Mouse (Mus musculus) urinary bladder, adult 18-20 months (tissue): ENCODE data around the gene Lmnb2.

Experiments used
- DNase-seq, 2 experiments: peaks; one replicate each; pipeline ENCODE4 v3.0.0; 2022; ENCODE audit warnings: low spot score in 2 of 2, mixed read lengths in 2 of 2

Lmnb2 gene

DNA sequence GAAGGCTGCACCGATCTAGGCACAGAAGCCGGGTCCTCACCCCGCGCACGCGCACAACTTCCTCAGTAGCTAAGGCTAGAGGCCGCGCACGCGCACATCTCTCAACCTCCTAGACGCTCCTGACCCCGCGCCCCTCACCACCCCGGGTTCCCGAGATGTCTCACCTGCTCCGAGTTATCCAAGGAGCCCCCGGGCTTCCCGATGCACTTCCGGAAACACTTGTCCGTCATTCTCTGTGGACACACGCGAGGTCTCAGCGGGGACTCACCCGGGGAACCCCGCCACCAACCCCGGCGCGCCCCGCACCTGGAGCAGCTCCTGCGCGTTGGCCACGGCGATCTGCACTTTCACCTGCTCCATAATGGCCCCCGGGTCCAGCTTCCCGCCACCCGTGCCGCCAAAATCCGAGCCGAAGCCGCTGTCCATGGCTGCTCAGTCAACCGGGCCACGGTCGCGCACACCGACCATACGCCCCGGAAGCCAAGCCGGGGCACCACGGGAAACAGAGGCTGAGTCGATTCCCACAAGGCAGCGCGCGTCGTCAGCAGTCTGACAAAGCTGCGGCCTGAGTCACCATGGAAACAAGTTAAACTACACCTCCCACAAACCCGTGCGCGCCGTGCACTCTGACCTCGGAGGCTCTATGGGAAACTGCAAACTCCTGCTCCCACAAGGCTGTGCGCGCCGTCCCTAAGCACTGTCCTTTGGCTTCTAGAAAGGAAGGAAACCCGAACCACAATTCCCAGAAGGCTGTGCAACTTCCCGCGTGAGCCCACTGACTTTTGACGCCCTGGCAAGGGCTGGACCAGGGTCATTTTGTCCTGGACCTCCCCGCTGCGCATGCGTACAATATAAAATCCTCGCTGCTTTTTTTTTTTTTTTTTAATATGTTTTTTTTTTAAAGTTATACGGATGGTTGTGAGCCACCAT, 17.5 kb downstream of the Lmnb2 start, which contains the start of gene Timm13:
Timm13 (minus strand) TSS at position 652 of the 930 bp plus-strand sequence.
- peak; percentile 84 to 98 for DNase-seq

DNA sequence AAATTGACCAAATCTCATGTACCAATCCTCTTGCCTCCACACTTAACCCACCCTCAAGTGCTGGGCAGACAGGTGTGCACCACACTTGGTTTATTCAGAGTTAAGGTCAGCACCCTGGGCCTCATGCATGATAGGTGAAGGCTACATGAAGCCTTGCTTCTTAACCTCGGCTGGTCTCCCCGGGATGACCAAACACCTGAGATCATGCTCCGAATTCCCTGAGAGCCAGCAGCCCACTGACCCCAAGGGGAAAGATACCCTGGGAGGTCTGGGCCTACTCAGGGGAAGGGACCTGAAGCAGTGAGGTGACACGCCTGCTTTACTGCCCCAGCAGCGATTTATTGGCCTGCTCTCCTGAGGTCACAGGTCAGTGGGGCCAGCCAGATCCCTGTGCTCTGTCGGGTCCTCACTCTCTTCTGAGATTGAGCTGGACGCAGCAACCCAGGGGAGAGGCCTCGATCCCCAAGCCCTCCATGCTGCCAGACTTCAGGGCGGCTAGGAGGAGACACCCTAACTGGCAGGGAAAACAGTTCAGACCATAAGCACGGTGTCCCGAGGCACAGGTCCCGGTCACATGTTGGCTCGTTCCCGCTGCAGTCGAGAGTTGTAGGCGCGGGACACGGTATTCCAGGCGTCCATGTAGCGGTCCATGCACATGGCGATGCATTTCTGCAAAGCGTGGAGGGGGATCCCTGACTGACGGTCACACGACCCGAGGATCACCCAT, 18.3 kb downstream of the Lmnb2 start:
- no peak for DNase-seq

DNA sequence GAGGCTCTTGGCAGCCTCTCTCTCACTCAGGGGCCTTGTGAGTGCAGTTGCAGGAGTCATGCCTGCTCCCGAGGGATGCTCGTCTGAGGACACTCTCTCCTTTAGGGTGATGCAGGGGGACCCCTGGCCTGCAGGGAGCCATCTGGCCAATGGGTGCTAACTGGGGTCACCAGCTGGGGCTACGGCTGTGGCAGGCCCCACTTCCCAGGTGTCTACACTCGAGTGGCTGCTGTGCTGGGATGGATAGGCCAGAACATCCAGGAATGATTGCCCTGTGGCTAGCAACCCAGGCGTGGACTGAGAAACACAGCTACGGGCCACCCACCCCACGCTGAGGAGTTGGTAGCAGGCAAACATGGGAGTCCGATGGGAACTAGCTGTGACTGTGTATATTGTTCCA, 19.0 kb downstream of the Lmnb2 start:
- no peak for DNase-seq

DNA sequence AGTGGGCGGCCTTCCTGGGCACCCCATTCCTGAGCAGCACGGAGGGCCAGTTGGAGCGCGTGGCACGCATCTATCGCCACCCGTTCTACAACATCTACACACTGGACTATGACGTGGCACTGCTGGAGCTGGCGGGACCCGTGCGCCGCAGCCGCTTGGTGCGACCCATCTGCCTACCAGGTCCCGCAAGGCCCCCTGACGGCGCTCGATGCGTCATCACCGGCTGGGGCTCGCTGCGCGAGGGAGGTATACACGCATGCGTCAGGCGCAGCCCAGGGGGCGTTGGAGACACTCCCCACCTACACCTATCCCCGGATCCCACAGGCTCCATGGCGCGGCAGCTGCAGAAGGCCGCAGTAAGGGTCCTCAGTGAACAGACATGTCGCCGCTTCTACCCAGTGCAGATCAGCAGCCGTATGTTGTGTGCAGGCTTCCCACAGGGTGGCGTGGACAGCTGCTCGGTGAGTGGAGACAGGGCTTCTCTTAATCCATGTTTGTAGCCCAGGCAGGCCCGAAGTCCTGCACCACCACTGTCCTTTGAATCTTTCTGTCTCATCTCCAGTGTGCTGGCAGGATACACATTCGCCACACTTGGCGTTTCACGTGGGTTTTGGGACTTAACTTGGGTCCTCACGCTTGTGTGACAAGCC, 20.1 kb downstream of the Lmnb2 start:
- no peak for DNase-seq

DNA sequence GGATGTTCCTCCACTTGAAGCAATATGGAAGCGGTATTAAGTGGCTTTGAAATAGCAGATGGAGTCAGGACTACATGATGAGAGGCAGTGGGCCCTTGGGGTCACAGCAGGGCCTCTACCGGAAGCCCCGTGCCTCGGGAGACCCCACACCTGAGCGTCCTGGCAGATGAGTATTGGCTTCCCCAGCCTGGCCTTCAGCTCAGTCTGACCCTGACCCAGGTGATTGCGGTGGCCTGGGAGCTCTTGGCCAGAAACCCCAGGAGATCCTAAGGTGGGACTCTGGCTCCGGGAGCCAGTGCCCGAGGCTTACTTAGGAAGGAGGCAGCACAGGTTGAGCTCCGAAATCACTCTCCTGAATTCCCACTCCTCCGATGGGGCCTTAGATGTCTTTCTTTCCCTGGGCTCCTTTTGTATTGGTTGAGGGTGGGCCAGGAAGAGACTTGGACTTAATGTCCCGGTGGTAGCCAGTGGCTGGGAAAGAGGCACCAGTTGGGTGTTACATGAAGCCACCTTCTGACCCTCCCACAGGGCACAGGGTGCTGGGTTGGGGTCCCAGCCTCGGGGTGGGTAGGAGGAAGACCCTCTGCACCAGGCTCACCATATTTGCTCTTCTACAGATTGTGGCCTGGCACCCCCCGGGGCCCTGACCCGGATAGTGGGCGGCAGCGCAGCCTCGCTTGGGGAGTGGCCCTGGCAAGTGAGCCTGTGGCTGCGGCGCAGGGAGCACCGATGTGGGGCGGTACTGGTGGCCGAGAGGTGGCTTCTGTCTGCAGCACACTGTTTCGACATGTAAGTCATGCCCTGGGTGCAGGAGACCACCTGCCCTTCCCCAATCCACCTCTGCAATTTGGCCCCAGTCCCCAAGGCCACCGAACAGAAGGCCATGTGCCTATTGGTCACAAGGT, 21.2 kb downstream of the Lmnb2 start:
- no peak for DNase-seq

DNA sequence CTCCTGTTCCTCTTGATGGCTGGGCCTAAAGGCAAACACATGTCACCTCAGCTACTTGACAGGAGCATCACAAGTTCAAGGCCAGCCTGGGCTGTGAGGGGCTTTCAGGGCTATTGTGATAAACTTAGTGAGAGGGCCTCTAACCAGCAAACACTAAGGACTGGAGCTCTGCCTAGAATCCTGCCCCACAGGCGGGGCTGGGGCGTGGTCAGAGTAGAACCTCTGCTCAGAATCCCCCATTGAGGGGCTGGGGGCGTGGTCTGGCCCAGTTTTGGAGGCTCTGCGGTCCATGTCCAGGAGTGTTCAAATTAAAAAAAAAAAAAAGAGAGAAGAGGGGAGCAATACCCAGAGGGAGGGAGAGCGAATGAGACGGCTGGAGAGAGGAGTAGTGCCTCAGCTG, 22.3 kb downstream of the Lmnb2 start:
- DNase-seq, result no peak

DNA sequence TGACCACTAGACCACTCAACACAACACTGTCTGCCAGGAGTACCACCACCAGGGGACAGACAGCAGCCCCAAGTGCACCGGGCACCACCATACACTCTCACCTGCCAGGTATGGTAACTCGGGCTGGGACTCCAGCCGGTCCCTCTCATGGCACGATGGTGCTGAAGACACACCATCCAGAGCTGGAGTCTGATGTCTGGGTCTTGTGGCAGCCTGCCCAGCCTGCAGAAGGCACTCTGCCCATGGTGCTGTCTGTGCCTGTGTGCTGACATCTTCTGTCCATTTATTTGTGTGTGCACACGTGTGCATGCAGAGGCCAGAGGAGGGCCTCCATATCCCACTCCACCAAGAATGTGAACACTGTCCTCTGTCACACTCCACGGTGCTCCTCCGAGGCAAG, 22.9 kb downstream of the Lmnb2 start:
- no peak for DNase-seq

DNA sequence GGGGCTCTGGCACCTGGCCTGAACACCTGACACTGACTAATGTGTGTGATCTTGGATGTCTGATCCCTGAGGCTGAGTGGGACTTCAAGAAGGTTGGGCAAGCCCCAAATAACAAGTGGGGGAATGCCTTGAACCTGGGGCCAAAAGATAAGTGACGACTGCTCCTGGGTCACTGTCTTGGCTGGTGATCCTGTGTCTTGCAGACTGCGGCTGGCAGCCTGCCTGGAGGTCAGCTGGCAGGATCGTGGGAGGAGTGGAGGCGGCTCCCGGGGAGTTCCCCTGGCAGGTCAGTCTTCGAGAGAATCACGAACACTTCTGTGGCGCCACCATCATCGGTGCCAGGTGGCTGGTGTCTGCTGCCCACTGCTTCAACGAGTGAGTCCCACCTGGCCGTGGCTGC, 30.9 kb downstream of the Lmnb2 start:
- DNase-seq, result no peak

DNA sequence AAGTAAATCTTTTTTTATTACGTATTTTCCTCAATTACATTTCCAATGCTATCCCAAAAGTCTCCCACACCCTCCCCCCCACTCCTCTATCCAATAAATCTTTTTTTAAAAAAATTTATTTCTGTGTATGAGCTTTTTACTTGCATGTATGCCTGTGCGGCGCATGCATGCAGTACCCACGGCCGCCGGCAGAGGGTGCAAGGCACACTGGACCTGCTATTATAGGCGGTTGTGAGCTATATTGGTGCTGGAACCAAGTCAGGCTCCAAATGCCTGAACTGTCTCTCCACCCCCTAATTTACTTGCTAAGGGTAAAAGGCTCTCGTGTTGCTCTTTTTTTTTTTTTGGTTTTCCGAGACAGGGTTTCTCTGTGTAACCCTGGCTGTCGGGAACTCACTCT, 36.7 kb downstream of the Lmnb2 start:
- DNase-seq, result peak in 1 of 2 experiments; percentile 64

DNA sequence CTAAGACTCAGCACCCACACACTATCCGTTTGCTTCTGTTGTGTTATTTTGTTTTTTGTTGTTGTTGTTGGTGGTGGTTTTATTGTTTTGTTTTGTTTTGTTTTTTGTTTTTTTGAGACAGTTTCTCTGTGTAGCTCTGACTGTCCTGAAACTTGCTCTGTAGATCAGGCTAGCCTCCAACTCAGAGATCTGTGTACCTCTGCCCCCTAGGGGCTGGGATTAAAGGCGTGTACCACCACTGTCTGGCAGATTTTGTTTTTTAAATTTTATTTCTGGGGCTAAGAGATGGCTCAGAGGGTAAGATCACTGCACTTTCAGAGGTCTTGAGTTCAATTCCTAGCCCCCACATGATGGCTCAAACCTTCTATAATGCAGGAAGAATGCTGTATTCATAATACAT, 37.1 kb downstream of the Lmnb2 start:
- no peak for DNase-seq

DNA sequence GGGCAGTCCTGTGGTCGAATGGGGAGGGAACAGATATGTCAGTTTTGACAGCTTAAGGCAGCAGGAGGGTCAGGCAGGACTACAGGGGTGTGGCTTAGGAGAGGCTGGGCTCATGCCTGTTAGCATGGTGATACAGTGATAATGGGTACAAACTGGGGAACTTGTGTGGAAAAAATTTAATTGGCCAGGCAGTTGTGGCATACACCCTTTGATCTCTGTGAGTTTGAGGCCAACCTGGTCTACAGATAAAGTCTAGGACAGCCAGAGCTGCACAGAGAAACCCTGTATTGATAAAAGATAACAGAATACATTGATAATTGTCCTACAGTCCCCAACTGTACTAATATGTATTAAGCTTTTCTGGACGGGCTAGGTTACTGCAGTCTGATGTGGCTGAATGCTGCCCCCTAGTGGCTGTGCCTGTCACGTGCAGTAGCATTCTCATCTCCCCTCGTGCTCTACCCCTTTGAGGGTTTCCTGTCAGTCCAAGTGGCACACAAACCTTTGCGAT, 37.9 kb downstream of the Lmnb2 start:
- DNase-seq, result peak in 1 of 2 experiments; percentile 42

DNA sequence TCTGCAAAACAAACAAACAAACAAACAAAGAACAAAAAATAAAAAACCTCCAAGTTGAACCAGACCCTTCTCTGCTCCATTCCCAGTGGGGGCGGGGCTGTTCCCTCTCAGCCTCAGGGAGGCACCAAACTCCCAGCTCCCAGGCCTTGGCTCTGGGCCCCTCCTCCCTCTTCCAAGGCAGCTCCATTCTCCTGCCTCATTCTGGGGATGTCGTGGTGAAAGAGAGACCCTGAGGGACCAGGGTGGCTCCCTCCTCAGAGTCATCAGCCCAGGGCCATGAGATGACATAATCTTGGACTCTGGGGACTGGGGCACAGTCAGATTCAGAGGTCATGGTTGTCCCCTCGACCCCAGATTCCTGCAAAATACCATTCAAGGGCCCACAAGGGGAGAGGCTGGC, 41.5 kb downstream of the Lmnb2 start:
- no peak for DNase-seq

DNA sequence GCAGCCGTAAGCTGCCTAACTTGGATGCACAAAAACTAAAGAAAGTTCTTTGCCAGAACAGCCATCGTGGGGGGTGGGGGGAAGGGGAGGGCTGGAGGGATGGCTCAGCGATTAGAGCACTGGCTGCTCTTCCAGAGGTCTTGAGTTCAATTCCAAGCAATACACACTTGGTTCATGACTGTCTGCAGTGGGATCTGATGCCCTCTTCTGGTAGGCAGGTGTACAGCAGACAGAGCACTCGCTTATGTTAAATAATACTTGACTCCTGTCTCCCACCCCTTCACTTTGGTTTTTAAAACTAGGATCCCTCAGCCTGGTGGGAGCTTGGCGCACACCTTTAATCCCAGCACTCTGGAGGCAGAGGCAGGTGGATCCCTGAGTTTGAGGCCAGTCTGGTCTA, 42.0 kb downstream of the Lmnb2 start:
- peak in 1 of 2 experiments; percentile 38 for DNase-seq

DNA sequence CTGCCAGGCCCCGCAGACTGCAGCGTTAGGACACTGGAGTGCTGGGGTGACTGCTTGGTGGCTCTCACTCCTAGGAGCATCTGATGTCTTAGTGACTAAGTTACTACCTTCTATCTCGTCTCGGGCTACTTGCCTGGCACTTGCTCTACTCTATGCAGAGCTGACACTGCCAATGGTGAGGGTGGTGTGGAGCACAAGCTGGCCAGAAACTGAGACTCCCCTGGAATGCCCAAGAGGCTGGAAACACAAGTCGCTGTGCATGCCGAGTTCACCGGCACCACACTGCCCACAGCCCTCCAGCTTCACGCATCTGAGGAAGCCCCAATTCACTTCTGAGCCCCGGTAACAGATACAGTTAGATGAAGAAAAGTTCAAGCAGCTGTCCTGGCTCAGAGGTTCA, 44.0 kb downstream of the Lmnb2 start:
- no peak for DNase-seq

DNA sequence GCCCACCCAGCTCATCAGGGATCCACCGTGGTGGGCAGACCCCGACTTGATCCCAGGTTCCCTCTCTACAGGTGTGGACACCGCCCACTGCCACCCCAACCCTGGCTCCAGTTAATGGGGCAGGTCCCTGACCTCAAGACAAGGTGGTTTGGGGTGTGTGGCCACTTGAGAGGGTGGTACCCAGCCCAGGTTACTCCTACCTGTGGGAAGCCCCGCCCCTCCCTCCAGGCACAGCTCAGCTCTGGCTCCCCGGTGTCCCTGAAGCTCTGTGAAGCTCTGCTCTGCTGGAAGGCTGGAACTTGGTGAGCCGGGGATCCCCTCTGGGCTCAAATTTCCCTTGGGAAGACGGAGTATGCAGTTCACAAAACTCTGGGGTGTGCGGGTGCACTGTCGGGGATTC, 46.5 kb downstream of the Lmnb2 start, which contains the start of gene Tmprss9:
Tmprss9 (plus strand) TSS at position 268 of the 400 bp plus-strand sequence.
- no peak for DNase-seq

DNA sequence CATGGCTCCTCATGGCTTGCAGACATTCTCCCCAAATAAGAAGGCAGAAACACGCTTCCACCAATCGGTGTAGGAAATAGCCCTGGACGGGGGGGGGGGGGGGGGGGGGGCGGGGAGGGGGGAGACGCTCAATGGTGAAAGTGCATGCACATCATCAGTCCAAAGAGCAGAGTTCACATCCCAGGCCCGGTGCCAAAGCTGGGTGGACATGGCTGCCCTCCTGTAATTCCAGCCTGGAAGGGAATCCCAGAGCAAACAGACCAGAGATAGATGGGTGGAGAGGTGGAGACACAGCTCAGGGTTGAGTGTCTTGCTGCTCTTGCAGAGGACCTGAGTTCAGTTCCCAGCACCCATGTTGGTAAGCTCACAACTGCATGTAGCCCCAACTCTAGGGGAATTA, 47.1 kb downstream of the Lmnb2 start:
- no peak for DNase-seq

DNA sequence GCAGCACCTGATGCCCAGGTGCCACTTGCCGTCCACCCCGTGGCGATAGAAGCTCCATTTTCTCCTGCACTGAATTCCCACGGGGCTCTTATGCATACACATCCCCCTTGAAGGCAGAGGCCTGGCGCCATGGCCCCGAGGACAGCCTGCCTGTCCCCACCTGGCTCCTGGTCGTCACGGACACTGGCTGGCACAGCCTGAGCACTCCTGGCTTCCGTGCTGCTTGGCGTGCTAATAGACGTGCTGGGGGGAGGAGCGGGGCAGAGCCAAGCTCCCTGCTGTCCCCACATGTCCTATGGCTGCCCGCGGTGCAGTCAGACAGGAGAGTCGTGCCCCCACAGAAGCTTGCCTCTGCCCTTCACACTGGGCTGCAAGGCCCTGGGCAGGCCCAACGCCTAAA, 53.6 kb downstream of the Lmnb2 start:
- DNase-seq, result no peak

DNA sequence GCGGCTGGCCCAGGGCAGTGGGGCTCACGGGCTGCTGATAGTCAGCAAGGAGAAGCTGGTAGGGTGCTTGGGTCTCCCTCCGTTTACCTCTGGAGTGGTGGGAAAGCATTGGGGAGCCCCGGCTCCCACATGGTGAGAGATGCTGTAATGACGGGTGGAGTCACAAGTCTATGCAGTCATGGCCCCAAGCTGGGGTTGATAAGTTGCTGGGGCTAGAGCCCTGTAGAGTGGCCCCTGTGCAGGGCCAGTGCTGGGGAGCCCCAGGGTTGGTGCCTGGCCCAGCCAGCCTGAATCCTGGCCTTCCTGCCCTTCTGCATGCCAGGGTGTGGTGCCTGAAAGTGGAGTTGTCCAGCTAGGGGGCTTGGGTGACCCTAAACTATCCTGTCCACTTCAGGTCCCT, 55.7 kb downstream of the Lmnb2 start:
- no peak for DNase-seq

DNA sequence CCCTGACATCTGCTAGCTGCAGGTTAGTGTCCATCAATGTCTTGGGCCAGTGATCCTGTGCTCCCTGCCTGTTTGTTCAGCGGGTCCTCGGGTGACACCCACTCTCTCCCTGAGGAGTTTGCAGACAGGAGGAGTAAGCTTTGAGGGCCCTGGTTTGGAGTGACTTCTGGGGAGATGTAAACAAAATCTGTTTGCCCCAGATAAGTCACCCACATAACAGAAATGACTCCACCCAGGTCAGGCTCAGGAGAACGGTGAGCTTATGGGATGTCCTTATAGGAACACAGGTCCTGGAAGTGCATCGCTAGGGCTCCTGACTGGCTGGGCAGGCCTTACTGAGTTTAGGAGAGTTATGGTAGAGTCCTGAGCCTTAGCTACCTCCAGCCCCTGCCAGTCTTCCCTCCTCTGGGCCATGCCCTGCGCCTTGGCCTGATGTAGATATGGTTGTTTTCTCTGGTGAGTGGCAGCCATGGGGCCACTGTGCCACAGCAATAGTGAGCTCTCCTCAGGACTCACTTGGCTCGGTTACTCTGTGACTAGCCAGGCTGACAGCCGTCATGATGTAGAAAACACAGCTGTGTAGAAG, 59.6 kb downstream of the Lmnb2 start:
- no peak for DNase-seq

DNA sequence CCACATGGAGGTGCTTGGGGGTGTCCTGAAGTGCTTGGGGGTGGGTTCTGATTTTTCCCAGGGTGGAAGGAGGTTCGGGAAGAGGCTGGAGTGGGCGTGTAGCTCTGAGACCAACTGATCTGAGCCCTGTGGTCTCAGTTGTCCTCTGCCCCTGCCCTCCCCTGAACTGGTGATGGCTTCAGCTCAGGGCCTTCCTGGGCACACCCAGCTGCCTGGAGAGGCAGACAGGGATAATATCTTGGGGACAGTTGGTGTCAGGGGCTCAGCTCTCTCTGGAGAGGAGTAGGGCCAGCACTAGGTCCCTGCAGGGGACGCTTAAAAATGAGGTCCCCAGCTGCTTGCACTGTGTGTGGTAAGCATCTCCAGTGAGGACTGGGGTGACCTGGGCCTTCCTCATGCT, 60.2 kb downstream of the Lmnb2 start:
- DNase-seq, result no peak

DNA sequence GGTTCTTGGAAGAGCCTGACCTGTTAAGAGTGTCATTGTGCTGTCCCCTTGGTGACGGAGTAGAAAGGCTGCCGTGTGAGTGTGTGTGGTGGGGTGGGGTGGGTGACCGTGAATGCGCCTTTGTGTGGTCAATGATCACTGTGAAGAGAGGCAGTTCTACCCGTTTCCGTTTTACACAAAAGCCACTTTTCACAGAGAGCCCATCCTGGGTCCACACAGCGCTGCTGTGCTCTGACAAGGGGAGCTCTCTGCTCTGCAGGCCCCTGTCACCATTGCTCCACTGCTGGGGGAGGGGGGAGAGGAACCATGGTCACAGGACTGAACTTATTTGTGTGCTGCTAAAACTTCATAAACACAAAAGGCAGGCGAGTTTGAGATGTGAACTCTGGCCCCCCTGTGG, 60.7 kb downstream of the Lmnb2 start:
- no peak for DNase-seq
